Mouse (Mus musculus) forebrain, postnatal 0 days (tissue): ENCODE data around the gene B4galt1. TPM values are rescaled to one million over a fixed set of nuclear protein-coding genes. Genes with fewer than 3 reads are reported as not detected.
"Not testable (repeated sequence)": the region's sequence is repeated elsewhere in the genome, so short reads cannot be mapped to it uniquely, and the experiment has no call there.

ENCODE experiments used
- ATAC-seq: fragments of 200-750 bp; cut with Nextera tagmentation; 2 replicates; pipeline ENCODE4 v1.8.0; 2017; ENCODE audit warnings: mild to moderate bottlenecking, moderate library complexity
- DNase-seq: peaks from one replicate; pipeline ENCODE4 v3.0.0-alpha.2; 2015
- H3K27ac ChIP-seq: fragments of 300-500 bp; sonication (generic); 2 replicates; pipeline ENCODE4 v1.5.1; 2014; ENCODE audit warnings: low read depth, mild to moderate bottlenecking, antibody characterized with exemption, low read length, moderate library complexity, mixed read lengths
- H3K27me3 ChIP-seq: fragments of 300-500 bp; sonication (generic); 2 replicates; pipeline ENCODE4 v1.6.1; 2014; ENCODE audit warnings: mild to moderate bottlenecking, low read length, mixed read lengths; ENCODE audit not compliant: insufficient read depth
- H3K36me3 ChIP-seq: fragments of 300-500 bp; sonication (generic); 2 replicates; pipeline ENCODE4 v1.6.1; 2014; ENCODE audit warnings: mild to moderate bottlenecking, moderate library complexity; ENCODE audit not compliant: insufficient read depth
- H3K4me1 ChIP-seq: fragments of 300-500 bp; sonication (generic); 2 replicates; pipeline ENCODE4 v1.6.1; 2014; ENCODE audit warnings: antibody characterized with exemption; ENCODE audit not compliant: insufficient read depth
- H3K4me2 ChIP-seq: fragments of 300-500 bp; sonication (generic); 2 replicates; pipeline ENCODE4 v1.6.1; 2014; ENCODE audit warnings: low read depth, mild to moderate bottlenecking, moderate library complexity
- H3K4me3 ChIP-seq: fragments of 300-500 bp; sonication (generic); 2 replicates; pipeline ENCODE4 v1.5.1; 2014; ENCODE audit warnings: low read depth, low read length, mixed read lengths
- H3K9ac ChIP-seq: fragments of 300-500 bp; sonication (generic); 2 replicates; pipeline ENCODE4 v1.6.1; 2014; ENCODE audit warnings: mild to moderate bottlenecking
- H3K9me3 ChIP-seq: fragments of 300-500 bp; sonication (generic); 2 replicates; pipeline ENCODE4 v1.6.1; 2016; ENCODE audit warnings: low read length
- CTCF ChIP-seq: sonication (generic); IDR thresholded peaks from 2 replicates; pipeline ENCODE4 v1.5.1; 2016; ENCODE audit warnings: antibody characterized with exemption, control low read depth, low read depth
- WGBS: fragments of 180-500 bp; shearing (Covaris S2); extraction: QIAGEN DNeasy Blood & Tissue Kit; methylation state at CpG from one replicate; pipeline ENCODE4 v1.1.7; 2014; 5-methylcytosine and 5-hydroxymethylcytosine counted together
- polyA plus RNA-seq: library from polyadenylated mRNA; unstranded; fragments of >200 nt; fragmentation: Nextera tagmentation; extraction: Ambion mirVana; gene quantifications from 2 replicates; pipeline ENCODE4 v1.2.1, GENCODE M21; 2015
- total RNA-seq: library from RNA; depleted of rRNA; stranded (reverse); fragments of >200 nt; gene quantifications from 2 replicates; pipeline ENCODE4 v1.2.3, GENCODE M21; 2014

Gene B4galt1
- total and polyA plus RNA-seq, 2 experiments from 2014 or later: 4.9 to 10.0 TPM

GRCm38 (mm10) chr4:40810481-40810880 is 43.3 kb downstream of the B4galt1 start:
- WGBS: 90% methylated on average over 5 of the region's 5 CpGs
- no peak for TF ChIP-seq CTCF
- no peaks in the 10 kb centered on the region for H3K4me1 ChIP-seq
- no peak for DNase-seq
- H3K36me3 ChIP-seq: peaks cover 11% of the 10 kb centered on the region; the same call in 1 of the 2 replicates
- no peak overlapping the region for H3K27ac ChIP-seq
- no peak overlapping the region for H3K9ac ChIP-seq
- no peaks in the 10 kb centered on the region for H3K9me3 ChIP-seq
- H3K27me3 ChIP-seq: no peaks in the 10 kb centered on the region
- H3K4me3 ChIP-seq: no peak overlapping the region
- no peak overlapping the region for H3K4me2 ChIP-seq
- no peak for ATAC-seq

GRCm38 (mm10) chr4:40807382-40807781 is 46.4 kb downstream of the B4galt1 start:
- Histone ChIP-seq H3K36me3 (peaks cover 11% of the 10 kb centered on the region; the same call in 1 of the 2 replicates), H3K4me2 (no peak overlapping the region), H3K27ac (no peak overlapping the region), H3K27me3 (no peaks in the 10 kb centered on the region), H3K9ac (no peak overlapping the region), H3K9me3 (no peaks in the 10 kb centered on the region), H3K4me3 (no peak overlapping the region), H3K4me1 (no peaks in the 10 kb centered on the region)
- ATAC-seq (no peak), DNase-seq (no peak)
- WGBS: 96% methylated on average over 4 of the region's 4 CpGs
- no peak for TF ChIP-seq CTCF

GRCm38 (mm10) chr4:40805401-40805800 is 48.4 kb downstream of the B4galt1 start:
- ATAC-seq (no peak), DNase-seq (no peak)
- Histone ChIP-seq H3K9me3 (no peaks in the 10 kb centered on the region), H3K9ac (no peak overlapping the region), H3K4me2 (no peak overlapping the region), H3K4me3 (no peak overlapping the region), H3K4me1 (no peaks in the 10 kb centered on the region), H3K27ac (no peak overlapping the region), H3K27me3 (no peaks in the 10 kb centered on the region), H3K36me3 (peaks cover 5% of the 10 kb centered on the region; the same call in 1 of the 2 replicates)
- 84% methylated on average over 8 of the region's 8 CpGs for WGBS
- no peak for TF ChIP-seq CTCF

GRCm38 (mm10) chr4:40802787-40803186 is 51.0 kb downstream of the B4galt1 start:
- no peak for ATAC-seq
- H3K4me3 ChIP-seq: no peak overlapping the region
- no peaks in the 10 kb centered on the region for H3K27me3 ChIP-seq
- peaks cover 5% of the 10 kb centered on the region; the same call in 1 of the 2 replicates for H3K36me3 ChIP-seq
- WGBS: 90% methylated on average over 3 of the region's 3 CpGs
- TF ChIP-seq CTCF: no peak
- no peaks in the 10 kb centered on the region for H3K9me3 ChIP-seq
- no peak overlapping the region for H3K4me2 ChIP-seq
- no peak for DNase-seq
- H3K27ac ChIP-seq: no peak overlapping the region
- H3K4me1 ChIP-seq: no peaks in the 10 kb centered on the region
- H3K9ac ChIP-seq: no peak overlapping the region

GRCm38 (mm10) chr4:40801908-40802307 is 51.9 kb downstream of the B4galt1 start:
- ATAC-seq: no peak

GRCm38 (mm10) chr4:40800873-40801272 is 52.9 kb downstream of the B4galt1 start:
- no peaks in the 10 kb centered on the region for H3K4me1 ChIP-seq
- DNase-seq (no peak), ATAC-seq (no peak)
- H3K27me3 ChIP-seq: no peaks in the 10 kb centered on the region
- 86% methylated on average over 3 of the region's 3 CpGs for WGBS
- no peak overlapping the region for H3K9ac ChIP-seq
- no peaks in the 10 kb centered on the region for H3K36me3 ChIP-seq
- no peak overlapping the region for H3K4me3 ChIP-seq
- H3K4me2 ChIP-seq: no peak overlapping the region
- no peak overlapping the region for H3K27ac ChIP-seq
- H3K9me3 ChIP-seq: no peaks in the 10 kb centered on the region
- TF ChIP-seq CTCF: no peak

More at GRCm38 (mm10) chr4:40801908-40802307, 51.9 kb downstream of the B4galt1 start:
- WGBS: 90% methylated on average over 4 of the region's 4 CpGs
- TF ChIP-seq CTCF: no peak
- Histone ChIP-seq H3K27me3 (no peaks in the 10 kb centered on the region), H3K36me3 (0 out of 2 replicates have a peak, but pooled peaks cover 5% of the 10 kb centered on the region), H3K4me1 (no peaks in the 10 kb centered on the region), H3K27ac (no peak overlapping the region), H3K9me3 (no peaks in the 10 kb centered on the region), H3K4me3 (no peak overlapping the region), H3K4me2 (no peak overlapping the region), H3K9ac (no peak overlapping the region)
- DNase-seq: no peak

- 86% methylated on average over 1 of the region's 2 CpGs for WGBS
Observed at GRCm38 (mm10) chr4:40798833-40799555, 54.8 kb downstream of the B4galt1 start.

More at GRCm38 (mm10) chr4:40798833-40799555, 54.8 kb downstream of the B4galt1 start:
- H3K9ac ChIP-seq, H3K4me2 ChIP-seq, H3K4me3 ChIP-seq, DNase-seq, H3K27me3 ChIP-seq, ATAC-seq, H3K36me3 ChIP-seq, H3K4me1 ChIP-seq, H3K9me3 ChIP-seq, H3K27ac ChIP-seq: not testable (repeated sequence)
